Mouse (Mus musculus): Measurements from ENCODE around the gene Cobll1. TPM values are rescaled to one million over a fixed set of nuclear protein-coding genes. Genes with fewer than 3 reads are reported as not detected.

The Cobll1 gene
- polyA plus RNA-seq, 1 experiment from 2014 or later: 24.7 TPM

- WGBS: 53% methylated on average over 5 of the region's 5 CpGs
- no peaks in the 10 kb centered on the region; the same call in 1 of the 2 replicates for H3K9me3 ChIP-seq (ENCODE audit: control insufficient read depth, low read length)
- H3K4me1 ChIP-seq (ENCODE audit: control insufficient read depth, insufficient read depth, low read length): 0 out of 2 replicates have a peak, but pooled peaks cover 4% of the 10 kb centered on the region
- no peaks in the 10 kb centered on the region for H3K27me3 ChIP-seq (ENCODE audit: control insufficient read depth, insufficient read depth, low read length)
- H3K4me2 ChIP-seq (replicated peaks; ENCODE audit: low read depth, low read length): no peak overlapping the region
- no peaks in the 10 kb centered on the region for H3K36me3 ChIP-seq (ENCODE audit: control insufficient read depth, insufficient read depth, low read length)
- H3K9ac ChIP-seq (ENCODE audit: low read depth, low read length): no peak overlapping the region
- no peak for ATAC-seq (ENCODE audit: low FRiP score, low TSS enrichment)
- no peak overlapping the region for H3K27ac ChIP-seq (ENCODE audit: low read depth, low read length)
- H3K4me3 ChIP-seq (ENCODE audit: low read length): no peak overlapping the region
Observed at GRCm38 (mm10) chr2:65175645-65176044, 63.6 kb downstream of the Cobll1 start.

GRCm38 (mm10) chr2:65172071-65172470, 67.1 kb downstream of the Cobll1 start:
- Histone ChIP-seq H3K9me3 (ENCODE audit: control insufficient read depth, low read length) (no peaks in the 10 kb centered on the region), H3K36me3 (ENCODE audit: control insufficient read depth, insufficient read depth, low read length) (no peaks in the 10 kb centered on the region), H3K27me3 (ENCODE audit: control insufficient read depth, insufficient read depth, low read length) (no peaks in the 10 kb centered on the region), H3K9ac (ENCODE audit: low read depth, low read length) (no peak overlapping the region), H3K4me2 (replicated peaks; ENCODE audit: low read depth, low read length) (no peak overlapping the region), H3K4me3 (ENCODE audit: low read length) (no peak overlapping the region), H3K27ac (ENCODE audit: low read depth, low read length) (no peak overlapping the region), H3K4me1 (ENCODE audit: control insufficient read depth, insufficient read depth, low read length) (0 out of 2 replicates have a peak, but pooled peaks cover 4% of the 10 kb centered on the region)
- ATAC-seq (ENCODE audit: low FRiP score, low TSS enrichment): no peak
- WGBS: 85% methylated on average over 6 of the region's 6 CpGs

- no peak overlapping the region for H3K4me2 ChIP-seq (replicated peaks; ENCODE audit: low read depth, low read length)
- H3K4me3 ChIP-seq (ENCODE audit: low read length): no peak overlapping the region
- 0 out of 2 replicates have a peak, but pooled peaks cover 4% of the 10 kb centered on the region for H3K4me1 ChIP-seq (ENCODE audit: control insufficient read depth, insufficient read depth, low read length)
- no peaks in the 10 kb centered on the region for H3K36me3 ChIP-seq (ENCODE audit: control insufficient read depth, insufficient read depth, low read length)
- H3K27me3 ChIP-seq (ENCODE audit: control insufficient read depth, insufficient read depth, low read length): no peaks in the 10 kb centered on the region
- no peak; the same call in 1 of the 2 replicates for ATAC-seq (ENCODE audit: low FRiP score, low TSS enrichment)
- H3K9me3 ChIP-seq (ENCODE audit: control insufficient read depth, low read length): no peaks in the 10 kb centered on the region
- 59% methylated on average over 1 of the region's 1 CpGs for WGBS
- no peak overlapping the region for H3K27ac ChIP-seq (ENCODE audit: low read depth, low read length)
- no peak overlapping the region for H3K9ac ChIP-seq (ENCODE audit: low read depth, low read length)
Observed at GRCm38 (mm10) chr2:65171516-65171915, 67.7 kb downstream of the Cobll1 start.

- WGBS: 61% methylated on average over 18 of the region's 18 CpGs
- Histone ChIP-seq H3K9ac (ENCODE audit: low read depth, low read length) (no peak overlapping the region), H3K27me3 (ENCODE audit: control insufficient read depth, insufficient read depth, low read length) (no peaks in the 10 kb centered on the region), H3K4me1 (ENCODE audit: control insufficient read depth, insufficient read depth, low read length) (0 out of 2 replicates have a peak, but pooled peaks cover 4% of the 10 kb centered on the region), H3K27ac (ENCODE audit: low read depth, low read length) (0 out of 2 replicates have a peak overlapping the region, but pooled peaks have one; percentile 47), H3K9me3 (ENCODE audit: control insufficient read depth, low read length) (no peaks in the 10 kb centered on the region), H3K36me3 (ENCODE audit: control insufficient read depth, insufficient read depth, low read length) (no peaks in the 10 kb centered on the region), H3K4me2 (replicated peaks; ENCODE audit: low read depth, low read length) (peak overlapping the region; percentile 24), H3K4me3 (ENCODE audit: low read length) (no peak overlapping the region)
- ATAC-seq (ENCODE audit: low FRiP score, low TSS enrichment): no peak
Observed at GRCm38 (mm10) chr2:65170693-65171456, 68.3 kb downstream of the Cobll1 start.

GRCm38 (mm10) chr2:65170256-65170655, 68.9 kb downstream of the Cobll1 start:
- no peak for ATAC-seq (ENCODE audit: low FRiP score, low TSS enrichment)
- WGBS: 93% methylated on average over 5 of the region's 5 CpGs
- no peak overlapping the region for H3K27ac ChIP-seq (ENCODE audit: low read depth, low read length)
- H3K4me1 ChIP-seq (ENCODE audit: control insufficient read depth, insufficient read depth, low read length): 0 out of 2 replicates have a peak, but pooled peaks cover 3% of the 10 kb centered on the region
- no peaks in the 10 kb centered on the region for H3K36me3 ChIP-seq (ENCODE audit: control insufficient read depth, insufficient read depth, low read length)
- no peaks in the 10 kb centered on the region for H3K9me3 ChIP-seq (ENCODE audit: control insufficient read depth, low read length)
- H3K9ac ChIP-seq (ENCODE audit: low read depth, low read length): no peak overlapping the region
- no peak overlapping the region for H3K4me2 ChIP-seq (replicated peaks; ENCODE audit: low read depth, low read length)
- H3K4me3 ChIP-seq (ENCODE audit: low read length): no peak overlapping the region
- no peaks in the 10 kb centered on the region for H3K27me3 ChIP-seq (ENCODE audit: control insufficient read depth, insufficient read depth, low read length)

GRCm38 (mm10) chr2:65163990-65164389, 75.2 kb downstream of the Cobll1 start:
- WGBS: 73% methylated on average over 4 of the region's 4 CpGs
- no peak for ATAC-seq (ENCODE audit: low FRiP score, low TSS enrichment)
- H3K27me3 ChIP-seq (ENCODE audit: control insufficient read depth, insufficient read depth, low read length): no peaks in the 10 kb centered on the region
- H3K4me1 ChIP-seq (ENCODE audit: control insufficient read depth, insufficient read depth, low read length): no peaks in the 10 kb centered on the region
- H3K4me3 ChIP-seq (ENCODE audit: low read length): no peak overlapping the region
- H3K4me2 ChIP-seq (replicated peaks; ENCODE audit: low read depth, low read length): no peak overlapping the region
- H3K36me3 ChIP-seq (ENCODE audit: control insufficient read depth, insufficient read depth, low read length): no peaks in the 10 kb centered on the region
- H3K27ac ChIP-seq (ENCODE audit: low read depth, low read length): no peak overlapping the region
- no peaks in the 10 kb centered on the region for H3K9me3 ChIP-seq (ENCODE audit: control insufficient read depth, low read length)
- no peak overlapping the region for H3K9ac ChIP-seq (ENCODE audit: low read depth, low read length)

- H3K4me2 ChIP-seq (replicated peaks; ENCODE audit: low read depth, low read length): no peak overlapping the region
- H3K36me3 ChIP-seq (ENCODE audit: control insufficient read depth, insufficient read depth, low read length): no peaks in the 10 kb centered on the region
- WGBS: 86% methylated on average over 5 of the region's 5 CpGs
- H3K9ac ChIP-seq (ENCODE audit: low read depth, low read length): no peak overlapping the region
- no peaks in the 10 kb centered on the region for H3K27me3 ChIP-seq (ENCODE audit: control insufficient read depth, insufficient read depth, low read length)
- H3K9me3 ChIP-seq (ENCODE audit: control insufficient read depth, low read length): no peaks in the 10 kb centered on the region
- no peak overlapping the region for H3K27ac ChIP-seq (ENCODE audit: low read depth, low read length)
- no peaks in the 10 kb centered on the region for H3K4me1 ChIP-seq (ENCODE audit: control insufficient read depth, insufficient read depth, low read length)
- no peak overlapping the region for H3K4me3 ChIP-seq (ENCODE audit: low read length)
- ATAC-seq (ENCODE audit: low FRiP score, low TSS enrichment): no peak
Observed at GRCm38 (mm10) chr2:65162625-65163024, 76.6 kb downstream of the Cobll1 start.

- no peak overlapping the region for H3K4me3 ChIP-seq (ENCODE audit: low read length)
Observed at GRCm38 (mm10) chr2:65161715-65162114, 77.5 kb downstream of the Cobll1 start.

GRCm38 (mm10) chr2:65157981-65158651, 81.1 kb downstream of the Cobll1 start:
- WGBS: 70% methylated on average over 5 of the region's 5 CpGs
- Histone ChIP-seq H3K27ac (ENCODE audit: low read depth, low read length) (no peak overlapping the region), H3K4me1 (ENCODE audit: control insufficient read depth, insufficient read depth, low read length) (no peaks in the 10 kb centered on the region), H3K27me3 (ENCODE audit: control insufficient read depth, insufficient read depth, low read length) (no peaks in the 10 kb centered on the region), H3K9me3 (ENCODE audit: control insufficient read depth, low read length) (no peaks in the 10 kb centered on the region), H3K4me2 (replicated peaks; ENCODE audit: low read depth, low read length) (no peak overlapping the region), H3K9ac (ENCODE audit: low read depth, low read length) (no peak overlapping the region), H3K36me3 (ENCODE audit: control insufficient read depth, insufficient read depth, low read length) (no peaks in the 10 kb centered on the region), H3K4me3 (ENCODE audit: low read length) (no peak overlapping the region)
- no peak for ATAC-seq (ENCODE audit: low FRiP score, low TSS enrichment)

More at GRCm38 (mm10) chr2:65161715-65162114, 77.5 kb downstream of the Cobll1 start:
- Histone ChIP-seq H3K36me3 (ENCODE audit: control insufficient read depth, insufficient read depth, low read length) (no peaks in the 10 kb centered on the region), H3K4me2 (replicated peaks; ENCODE audit: low read depth, low read length) (no peak overlapping the region), H3K9ac (ENCODE audit: low read depth, low read length) (no peak overlapping the region), H3K27me3 (ENCODE audit: control insufficient read depth, insufficient read depth, low read length) (no peaks in the 10 kb centered on the region), H3K27ac (ENCODE audit: low read depth, low read length) (no peak overlapping the region), H3K9me3 (ENCODE audit: control insufficient read depth, low read length) (no peaks in the 10 kb centered on the region), H3K4me1 (ENCODE audit: control insufficient read depth, insufficient read depth, low read length) (no peaks in the 10 kb centered on the region)
- ATAC-seq (ENCODE audit: low FRiP score, low TSS enrichment): no peak
- WGBS: 83% methylated on average over 2 of the region's 2 CpGs

Measured in kidney, embryonic 14.5 days (tissue).